ENCODE assay signal across 8 mouse cellular contexts in the genomic region with DNA sequence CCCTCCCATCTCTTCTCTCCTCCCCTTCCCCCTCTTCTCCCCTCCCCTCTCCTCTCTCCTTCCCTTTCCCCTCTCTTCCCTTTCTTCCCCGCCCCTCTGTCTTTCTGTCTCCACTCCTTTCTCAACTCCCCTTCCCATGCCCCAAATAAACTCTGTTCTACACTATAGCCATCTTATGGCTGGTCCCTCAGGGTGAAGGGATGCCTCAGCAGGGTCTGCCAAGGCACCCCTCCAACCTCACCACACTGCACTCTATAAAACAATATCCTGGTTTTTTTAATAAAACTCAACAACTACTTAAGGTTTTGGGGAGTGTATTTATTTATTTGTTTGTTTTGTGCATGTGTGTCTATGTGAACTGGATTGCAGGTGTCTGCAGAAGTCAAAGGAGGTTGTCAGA. TPM values are rescaled to one million over a fixed set of nuclear protein-coding genes. Genes with fewer than 3 reads are reported as not detected.
DNase-seq lines count a peak whose midpoint lies in the region; ATAC-seq lines count a peak whose summit lies in the region.

No protein-coding gene starts in this region.

- H3K4me3 ChIP-seq in heart, embryonic 11.5 days (ENCODE audit: low read depth, low read length) = peak overlapping the region; percentile 42; the same call in 1 of the 2 replicates
- no peak overlapping the region for H3K4me3 ChIP-seq in liver, embryonic 13.5 days (replicated peaks)
- peak overlapping the region; percentile 49 for H3K4me3 ChIP-seq in limb, embryonic 10.5 days
- no peak overlapping the region for H3K4me3 ChIP-seq in neural tube, embryonic 14.5 days (ENCODE audit: low read depth, low read length)

- intact Hi-C loops in heart, postnatal 36 days (cut with DNase I) = no loop called here

- H3K4me1 ChIP-seq in heart, embryonic 11.5 days (ENCODE audit: control insufficient read depth, insufficient read depth, low read length) = peaks cover 16% of the 10 kb centered on the region
- no peaks in the 10 kb centered on the region for H3K4me1 ChIP-seq in liver, embryonic 13.5 days (replicated peaks)
- H3K4me1 ChIP-seq in limb, embryonic 10.5 days = peaks cover 29% of the 10 kb centered on the region
- H3K4me1 ChIP-seq in neural tube, embryonic 14.5 days (ENCODE audit: control insufficient read depth, insufficient read depth, low read length) = peaks cover 4% of the 10 kb centered on the region; the same call in 1 of the 2 replicates

- H3K9ac ChIP-seq in heart, embryonic 11.5 days (ENCODE audit: low read depth, low read length) = no peak overlapping the region; the same call in 1 of the 2 replicates
- H3K9ac ChIP-seq in liver, embryonic 13.5 days = no peak overlapping the region
- no peak overlapping the region for H3K9ac ChIP-seq in neural tube, embryonic 14.5 days (replicated peaks; ENCODE audit: low read depth, low read length)

- 33% methylated on average over 1 of the region's 1 CpGs for WGBS in heart, embryonic 11.5 days (ENCODE audit: insufficient replicate concordance)
- WGBS in liver, embryonic 13.5 days (ENCODE audit: insufficient replicate concordance) = 64% methylated on average over 1 of the region's 1 CpGs
- WGBS in limb, embryonic 10.5 days = 55% methylated on average over 1 of the region's 1 CpGs
- WGBS in neural tube, embryonic 14.5 days = 43% methylated on average over 1 of the region's 1 CpGs

- peak overlapping the region; percentile 69 for H3K4me2 ChIP-seq in heart, embryonic 11.5 days
- peak overlapping the region; percentile 42; the same call in 1 of the 2 replicates for H3K4me2 ChIP-seq in liver, embryonic 13.5 days
- peak overlapping the region; percentile 55 for H3K4me2 ChIP-seq in neural tube, embryonic 14.5 days (ENCODE audit: low read depth, low read length)

- H3K9me3 ChIP-seq in heart, embryonic 11.5 days (replicated peaks; ENCODE audit: control insufficient read depth, low read length) = no peaks in the 10 kb centered on the region
- no peaks in the 10 kb centered on the region for H3K9me3 ChIP-seq in liver, embryonic 13.5 days (replicated peaks)
- no peaks in the 10 kb centered on the region for H3K9me3 ChIP-seq in limb, embryonic 10.5 days (replicated peaks)
- H3K9me3 ChIP-seq in neural tube, embryonic 14.5 days (ENCODE audit: control insufficient read depth, low read length) = no peaks in the 10 kb centered on the region

- no peak overlapping the region for H3K27ac ChIP-seq in heart, embryonic 11.5 days (ENCODE audit: low read depth, low read length)
- H3K27ac ChIP-seq in liver, embryonic 13.5 days = no peak overlapping the region
- H3K27ac ChIP-seq in limb, embryonic 10.5 days = peak overlapping the region; percentile 66; the same call in 1 of the 2 replicates
- no peak overlapping the region for H3K27ac ChIP-seq in neural tube, embryonic 14.5 days (ENCODE audit: low read depth, low read length)

- no peaks in the 10 kb centered on the region for H3K27me3 ChIP-seq in heart, embryonic 11.5 days (ENCODE audit: control insufficient read depth, insufficient read depth, low read length)
- peaks cover 35% of the 10 kb centered on the region for H3K27me3 ChIP-seq in liver, embryonic 13.5 days
- peaks cover 19% of the 10 kb centered on the region; the same call in 1 of the 2 replicates for H3K27me3 ChIP-seq in limb, embryonic 10.5 days (ENCODE audit: low read depth, poor library complexity, severe bottlenecking)
- peaks cover 3% of the 10 kb centered on the region; the same call in 1 of the 2 replicates for H3K27me3 ChIP-seq in neural tube, embryonic 14.5 days (ENCODE audit: control insufficient read depth, insufficient read depth, low read length)

- no peak for ATAC-seq in heart, embryonic 11.5 days (replicated peaks; ENCODE audit: insufficient number of reproducible peaks, low FRiP score, low TSS enrichment)
- no peak for ATAC-seq in liver, embryonic 13.5 days (ENCODE audit: low read depth)
- no peak for ATAC-seq in neural tube, embryonic 14.5 days (ENCODE audit: low read depth)

- no peak for DNase-seq in heart, postnatal 36 days
- DNase-seq in liver, embryonic 13.5 days = no peak
- DNase-seq in liver = no peak
- no peak for DNase-seq in limb, embryonic 10.5 days (ENCODE audit: low spot score)
- DNase-seq in thymus, postnatal 10 days (ENCODE audit: low spot score in 2 of 2) = no peak
- DNase-seq in right cerebral cortex, postnatal 25 days = no peak

- H3K36me3 ChIP-seq in heart, embryonic 11.5 days (ENCODE audit: control insufficient read depth, insufficient read depth, low read length) = no peaks in the 10 kb centered on the region
- H3K36me3 ChIP-seq in liver, embryonic 13.5 days = no peaks in the 10 kb centered on the region
- no peaks in the 10 kb centered on the region for H3K36me3 ChIP-seq in limb, embryonic 10.5 days
- no peaks in the 10 kb centered on the region for H3K36me3 ChIP-seq in neural tube, embryonic 14.5 days (ENCODE audit: control insufficient read depth, insufficient read depth, low read length)

RNA-seq across cellular contexts. Expression of gene Tnfrsf19, which starts 9.6 kb away (rescaled TPM):
- 29.6 and 30.1 TPM in 2 replicates for polyA plus RNA-seq in heart, embryonic 11.5 days (2014; fragmentation: Nextera tagmentation; extraction: Ambion mirVana)
- 1 to 10 TPM; 2.4 to 6.2 TPM for total RNA-seq in heart, postnatal 36 days (2021)
- polyA plus RNA-seq in liver, embryonic 13.5 days (2015; fragmentation: Nextera tagmentation; extraction: Ambion mirVana) = 4.9 and 6.4 TPM in 2 replicates
- 26.7 and 30.9 TPM in 2 replicates for polyA plus RNA-seq in limb, embryonic 10.5 days (2016; fragmentation: Nextera tagmentation; extraction: Ambion mirVana)
- polyA plus RNA-seq in neural tube, embryonic 14.5 days (2014; fragmentation: Nextera tagmentation; extraction: Ambion mirVana) = 23.9 and 34.3 TPM in 2 replicates

Comparison
In these comparisons a context has a peak if more than half of its experiments do, and no peak if none do; other contexts are left out.
1. H3K4me3 ChIP-seq: peak in heart, embryonic 11.5 days (single experiment) and limb, embryonic 10.5 days (single experiment); none in liver, embryonic 13.5 days (single experiment) and neural tube, embryonic 14.5 days (single experiment).
2. Peak in every context shown above with its lines, with median percentiles within 50 percentile points of each other: H3K4me2 ChIP-seq.